Mouse (Mus musculus) MEL (cell line): ENCODE measurements around the gene Il2. TPM values are rescaled to one million over a fixed set of nuclear protein-coding genes. Genes with fewer than 3 reads are reported as not detected.

Experiments used
- DNase-seq: peaks from one replicate; pipeline ENCODE4 v3.0.0; 2011; ENCODE audit warnings: low read depth, low spot score
- H3K27ac ChIP-seq: 2 replicates; pipeline ENCODE4 v1.5.1; 2012; ENCODE audit warnings: low read depth, mild to moderate bottlenecking, control low read depth, low read length, moderate library complexity; ENCODE audit not compliant: control insufficient read depth
- H3K27me3 ChIP-seq, 2 experiments: fragments of 150-350 bp in 1 of 2; sonication (generic) in 1 of 2; 2 replicates each; pipeline ENCODE4 v1.6.1; 2012; ENCODE audit warnings: low read length in 2 of 2, mild to moderate bottlenecking in 2 of 2, improper control_type of control experiment in 1 of 2, moderate library complexity in 1 of 2; ENCODE audit not compliant: insufficient read depth in 2 of 2, control insufficient read depth in 1 of 2
- H3K36me3 ChIP-seq, 2 experiments: 2 replicates each; pipeline ENCODE4 v1.6.1; 2012 to 2014; ENCODE audit warnings: low read length in 2 of 2, improper control_type of control experiment in 1 of 2, inconsistent platforms in 1 of 2, mild to moderate bottlenecking in 1 of 2; ENCODE audit not compliant: insufficient read depth in 2 of 2, control insufficient read depth in 1 of 2
- H3K4me1 ChIP-seq, 2 experiments: fragments of 150-350 bp in 1 of 2; sonication (generic) in 1 of 2; 2 replicates each; pipeline ENCODE4 v1.6.1; 2012; ENCODE audit warnings: low read length in 2 of 2, improper control_type of control experiment in 1 of 2, mild to moderate bottlenecking in 1 of 2; ENCODE audit not compliant: insufficient read depth in 2 of 2, control insufficient read depth in 1 of 2
- H3K4me3 ChIP-seq, 2 experiments: fragments of 150-350 bp in 1 of 2; sonication (generic) in 1 of 2; 2 replicates each; pipeline ENCODE4 v1.5.1; 2012; ENCODE audit warnings: low read depth in 2 of 2, low read length in 2 of 2, mild to moderate bottlenecking in 2 of 2, moderate library complexity in 2 of 2, control low read depth in 1 of 2, improper control_type of control experiment in 1 of 2; ENCODE audit not compliant: control insufficient read depth in 1 of 2, insufficient read depth in 1 of 2
- H3K79me2 ChIP-seq: 2 replicates; pipeline ENCODE4 v1.6.1; 2012; ENCODE audit warnings: mild to moderate bottlenecking, low read length, moderate library complexity; ENCODE audit not compliant: control insufficient read depth, poor library complexity, insufficient read depth
- H3K9ac ChIP-seq: 2 replicates; pipeline ENCODE4 v1.6.1; 2012; ENCODE audit warnings: low read depth, mild to moderate bottlenecking, control low read depth, low read length, moderate library complexity; ENCODE audit not compliant: control insufficient read depth, poor library complexity, severe bottlenecking
- H3K9me3 ChIP-seq: fragments of 150-350 bp; sonication (generic); replicated peaks from 2 replicates; pipeline ENCODE4 v1.6.1; 2012; ENCODE audit warnings: mild to moderate bottlenecking, low read length, improper control_type of control experiment, moderate library complexity; ENCODE audit not compliant: insufficient read depth
- BHLHE40 ChIP-seq: IDR thresholded peaks from 2 replicates; pipeline ENCODE4 v1.6.1; 2012; ENCODE audit warnings: low read depth, mild to moderate bottlenecking, inconsistent platforms, low read length, improper control_type of control experiment, borderline replicate concordance
- CTCF ChIP-seq, 3 experiments: IDR thresholded peaks in 2 of 3; conservative IDR thresholded peaks in 1 of 3; 2 replicates each; pipeline ENCODE4 v1.5.1; 2011 to 2012; ENCODE audit warnings: low read length in 3 of 3, low read depth in 2 of 3, mild to moderate bottlenecking in 2 of 3, improper control_type of control experiment in 1 of 3, inconsistent platforms in 1 of 3, mixed read lengths in 1 of 3, moderate library complexity in 1 of 3; ENCODE audit not compliant: control insufficient read depth in 1 of 3, insufficient read depth in 1 of 3, poor library complexity in 1 of 3, severe bottlenecking in 1 of 3
- EP300 ChIP-seq, 2 experiments: IDR thresholded peaks; 2 replicates each; pipeline ENCODE4 v1.6.1; 2011; ENCODE audit warnings: improper control_type of control experiment in 2 of 2, low read length in 2 of 2, low read depth in 1 of 2, mild to moderate bottlenecking in 1 of 2
- GATA1 ChIP-seq: IDR thresholded peaks from 2 replicates; pipeline ENCODE4 v1.6.1; 2011; ENCODE audit warnings: low read depth, low read length, improper control_type of control experiment
- JUND ChIP-seq: IDR thresholded peaks from 2 replicates; pipeline ENCODE4 v1.6.1; 2011; ENCODE audit warnings: low read depth, mild to moderate bottlenecking, improper control_type of control experiment, low read length
- KAT2A ChIP-seq: conservative IDR thresholded peaks from 2 replicates; pipeline ENCODE4 v1.6.1; 2012; ENCODE audit warnings: low read depth, low read length, improper control_type of control experiment, inconsistent platforms
- MAFK ChIP-seq: IDR thresholded peaks from 2 replicates; pipeline ENCODE4 v1.6.1; 2011; ENCODE audit warnings: low read depth, mild to moderate bottlenecking, low read length, improper control_type of control experiment, borderline replicate concordance
- MAX ChIP-seq: IDR thresholded peaks from 2 replicates; pipeline ENCODE4 v1.6.1; 2011; ENCODE audit warnings: low read length, improper control_type of control experiment
- MXI1 ChIP-seq: IDR thresholded peaks from 2 replicates; pipeline ENCODE4 v1.6.1; 2011; ENCODE audit warnings: mild to moderate bottlenecking, low read depth, low read length, improper control_type of control experiment
- MYC ChIP-seq: IDR thresholded peaks from 2 replicates; pipeline ENCODE4 v1.6.1; 2011; ENCODE audit warnings: low read depth, mild to moderate bottlenecking, low read length, improper control_type of control experiment, moderate library complexity
- NRF1 ChIP-seq: IDR thresholded peaks from 2 replicates; pipeline ENCODE4 v1.6.1; 2014; ENCODE audit warnings: low read depth, mild to moderate bottlenecking, inconsistent platforms, low read length, improper control_type of control experiment, moderate library complexity; ENCODE audit not compliant: poor library complexity, insufficient read depth, severe bottlenecking
- POLR2A ChIP-seq, 2 experiments: IDR thresholded peaks; 2 replicates each; pipeline ENCODE4 v1.6.1; 2011 to 2012; ENCODE audit warnings: low read length in 2 of 2, mild to moderate bottlenecking in 2 of 2, control low read depth in 1 of 2, improper control_type of control experiment in 1 of 2, low read depth in 1 of 2, moderate library complexity in 1 of 2; ENCODE audit not compliant: control insufficient read depth in 1 of 2, insufficient read depth in 1 of 2, poor library complexity in 1 of 2
- POLR2AphosphoS2 ChIP-seq: IDR thresholded peaks from 2 replicates; pipeline ENCODE4 v1.6.1; 2011; ENCODE audit warnings: low read length, improper control_type of control experiment
- RCOR1 ChIP-seq: IDR thresholded peaks from 2 replicates; pipeline ENCODE4 v1.6.1; 2012; ENCODE audit warnings: low read depth, mild to moderate bottlenecking, inconsistent platforms, low read length, improper control_type of control experiment
- SIN3A ChIP-seq: IDR thresholded peaks from 2 replicates; pipeline ENCODE4 v1.6.1; 2012; ENCODE audit warnings: low read length, improper control_type of control experiment, inconsistent platforms
- SMC3 ChIP-seq: IDR thresholded peaks from 2 replicates; pipeline ENCODE4 v1.6.1; 2011; ENCODE audit warnings: low read depth, low read length, improper control_type of control experiment
- TBP ChIP-seq: IDR thresholded peaks from 2 replicates; pipeline ENCODE4 v1.8.0; 2011; ENCODE audit warnings: low read depth, low read length, improper control_type of control experiment
- UBTF ChIP-seq: IDR thresholded peaks from 2 replicates; pipeline ENCODE4 v1.6.1; 2012; ENCODE audit warnings: low read depth, mild to moderate bottlenecking, inconsistent platforms, low read length, improper control_type of control experiment, moderate library complexity, borderline replicate concordance; ENCODE audit not compliant: insufficient read depth
- USF1 ChIP-seq: IDR thresholded peaks from 2 replicates; pipeline ENCODE4 v1.6.1; 2014; ENCODE audit warnings: low read depth, mild to moderate bottlenecking, inconsistent platforms, low read length, improper control_type of control experiment, moderate library complexity
- ZC3H11A ChIP-seq: IDR thresholded peaks from 2 replicates; pipeline ENCODE4 v1.6.1; 2012; ENCODE audit warnings: low read depth, mild to moderate bottlenecking, inconsistent platforms, low read length, improper control_type of control experiment
- ZKSCAN1 ChIP-seq: IDR thresholded peaks from 2 replicates; pipeline ENCODE4 v1.6.1; 2012; ENCODE audit warnings: low read depth, mild to moderate bottlenecking, inconsistent platforms, low read length, improper control_type of control experiment, moderate library complexity
- ZMIZ1 ChIP-seq: IDR thresholded peaks from 2 replicates; pipeline ENCODE4 v1.6.1; 2012; ENCODE audit warnings: low read depth, mild to moderate bottlenecking, inconsistent platforms, low read length, improper control_type of control experiment, moderate library complexity
- polyA plus RNA-seq, 2 experiments: library from polyadenylated mRNA; stranded (reverse) in 1 of 2; unstranded in 1 of 2; fragments of >175 nt in 1 of 2; fragments of >200 nt in 1 of 2; gene quantifications; 2 replicates each; pipeline versions ENCODE4 v1.2.1 to v1.2.4; 2012; ENCODE audit warnings: low replicate concordance in 2 of 2, low read depth in 1 of 2; ENCODE audit not compliant: insufficient read length in 2 of 2, insufficient read depth in 1 of 2, missing spikeins in 1 of 2
- total RNA-seq: library from RNA; depleted of rRNA; stranded (reverse); fragments of 300-350 nt; gene quantifications from 2 replicates; pipeline ENCODE4 v1.2.3, GENCODE M21; 2012

Il2 gene
- total and polyA plus RNA-seq, 3 experiments = not detected

- H3K36me3 ChIP-seq = peaks cover 0 to 7% of the 10 kb centered on the region in 2 experiments; a peak in 2 of 4 replicates
- H3K9ac ChIP-seq = no peak overlapping the region
- H3K79me2 ChIP-seq = no peaks in the 10 kb centered on the region
- H3K27me3 ChIP-seq = no peaks in the 10 kb centered on the region
- H3K9me3 ChIP-seq = no peaks in the 10 kb centered on the region
- peaks cover 2 to 3% of the 10 kb centered on the region in 2 experiments; a peak in 1 of 4 replicates for H3K4me1 ChIP-seq
- no peak overlapping the region for H3K27ac ChIP-seq
- no peak overlapping the region for H3K4me3 ChIP-seq
- DNase-seq = no peak
- TF ChIP-seq JUND = no peak
- TF ChIP-seq TBP = no peak
- no peak for TF ChIP-seq UBTF
- no peak for TF ChIP-seq KAT2A
- TF ChIP-seq BHLHE40 = no peak
- no peak for TF ChIP-seq NRF1
- no peak for TF ChIP-seq CTCF (IDR thresholded peaks at IDR 0.05 in 2 of 3, conservative IDR thresholded peaks at IDR 0.05 in 1 of 3; ENCODE audit: control insufficient read depth in 1 of 3, insufficient read depth in 1 of 3, low read depth in 2 of 3, low read length in 3 of 3, poor library complexity in 1 of 3, severe bottlenecking in 1 of 3)
- no peak for TF ChIP-seq GATA1
Observed at GRCm38 (mm10) chr3:37161096-37161495, 35.3 kb upstream of the Il2 start.

- Histone ChIP-seq H3K36me3 (peaks cover 0 to 20% of the 10 kb centered on the region in 2 experiments; a peak in 2 of 4 replicates), H3K27me3 (no peaks in the 10 kb centered on the region), H3K27ac (no peak overlapping the region), H3K4me3 (no peak overlapping the region), H3K9me3 (no peaks in the 10 kb centered on the region), H3K9ac (no peak overlapping the region), H3K4me1 (peaks cover 9 to 18% of the 10 kb centered on the region in 2 experiments), H3K79me2 (no peaks in the 10 kb centered on the region)
- no peak for TF ChIP-seq POLR2AphosphoS2
- no peak for TF ChIP-seq ZC3H11A
- TF ChIP-seq POLR2A (IDR thresholded peaks at IDR 0.05; ENCODE audit: control insufficient read depth in 1 of 2, insufficient read depth in 1 of 2, low read depth in 1 of 2, low read length in 2 of 2, poor library complexity in 1 of 2) = no peak
- no peak for TF ChIP-seq MYC
- no peak for TF ChIP-seq SMC3
- TF ChIP-seq MAFK = no peak
- no peak for TF ChIP-seq USF1
- no peak for TF ChIP-seq EP300 (IDR thresholded peaks at IDR 0.05; ENCODE audit: low read depth in 1 of 2, low read length in 2 of 2)
- no peak for TF ChIP-seq GATA1
- no peak for TF ChIP-seq CTCF (IDR thresholded peaks at IDR 0.05 in 2 of 3, conservative IDR thresholded peaks at IDR 0.05 in 1 of 3; ENCODE audit: control insufficient read depth in 1 of 3, insufficient read depth in 1 of 3, low read depth in 2 of 3, low read length in 3 of 3, poor library complexity in 1 of 3, severe bottlenecking in 1 of 3)
- no peak for TF ChIP-seq SIN3A
- no peak for TF ChIP-seq MAX
- TF ChIP-seq ZKSCAN1 = no peak
- TF ChIP-seq MXI1 = no peak
- TF ChIP-seq RCOR1 = no peak
- no peak for TF ChIP-seq ZMIZ1
- no peak for TF ChIP-seq BHLHE40
- DNase-seq = no peak
Observed at GRCm38 (mm10) chr3:37158246-37158645, 32.5 kb upstream of the Il2 start.
